Mouse (Mus musculus) adrenal gland, adult 8-10 months (tissue): Measurements from ENCODE around the gene Atp5g2. TPM values are rescaled to one million over a fixed set of nuclear protein-coding genes. Genes with fewer than 3 reads are reported as not detected.
A peak's percentile ranks its signal among the peaks of the same experiment; 100 is the strongest.
"Not testable (repeated sequence)": the region's sequence is repeated elsewhere in the genome, so short reads cannot be mapped to it uniquely, and the experiment has no call there.

Source experiments
- DNase-seq: peaks from one replicate; pipeline ENCODE4 v3.0.0; 2022
- total RNA-seq, 4 experiments: library from RNA; stranded (reverse); gene quantifications; 2 replicates each; pipeline ENCODE4 v1.2.4; 2022

Gene Atp5g2
- total RNA-seq, 4 experiments from 2014 or later: 6.2 to 23.7 (median 10.8) TPM

GRCm38 (mm10) chr15:102665494-102665893 lies 6.7 kb downstream of the Atp5g2 start:
- DNase-seq: peak; percentile 23

- no peak for DNase-seq
These were observed 8.3 kb downstream of the Atp5g2 start for GRCm38 (mm10) chr15:102663825-102664224.

- DNase-seq: not testable (repeated sequence)
These were observed 9.6 kb downstream of the Atp5g2 start for GRCm38 (mm10) chr15:102662601-102663000.

GRCm38 (mm10) chr15:102657926-102658381 lies 14.2 kb downstream of the Atp5g2 start:
- DNase-seq: no peak

- DNase-seq: no peak
These were observed 15.5 kb downstream of the Atp5g2 start for GRCm38 (mm10) chr15:102656658-102657057.

- not testable (repeated sequence) for DNase-seq
These were observed 20.1 kb downstream of the Atp5g2 start for GRCm38 (mm10) chr15:102651928-102652660.

- no peak for DNase-seq
These were observed 21.0 kb downstream of the Atp5g2 start for GRCm38 (mm10) chr15:102651107-102651506.

GRCm38 (mm10) chr15:102635817-102636216 lies 36.3 kb downstream of the Atp5g2 start:
- DNase-seq: no peak

GRCm38 (mm10) chr15:102634684-102635083 lies 37.5 kb downstream of the Atp5g2 start:
- DNase-seq: no peak

GRCm38 (mm10) chr15:102625687-102626055 lies 46.5 kb downstream of the Atp5g2 start:
- no peak for DNase-seq

GRCm38 (mm10) chr15:102624970-102625686 lies 47.0 kb downstream of the Atp5g2 start, which contains the start of the genes Gm28047 and Atf7:
TSS of gene Gm28047 (minus strand) at chr15:102625067.
TSS of gene Atf7 (minus strand) at chr15:102625464.
- DNase-seq: peak; percentile 99

- DNase-seq: no peak
These were observed 47.7 kb downstream of the Atp5g2 start for GRCm38 (mm10) chr15:102624291-102624969.

- no peak for DNase-seq
These were observed 49.0 kb downstream of the Atp5g2 start for GRCm38 (mm10) chr15:102623121-102623520.

- no peak for DNase-seq
These were observed 49.6 kb downstream of the Atp5g2 start for GRCm38 (mm10) chr15:102622536-102622935.

- DNase-seq: no peak
These were observed 51.4 kb downstream of the Atp5g2 start for GRCm38 (mm10) chr15:102620765-102621164.

- DNase-seq: no peak
These were observed 52.7 kb downstream of the Atp5g2 start for GRCm38 (mm10) chr15:102619486-102619885.

- no peak for DNase-seq
These were observed 54.5 kb downstream of the Atp5g2 start for GRCm38 (mm10) chr15:102617654-102618053.

GRCm38 (mm10) chr15:102616174-102616573 lies 56.0 kb downstream of the Atp5g2 start:
- no peak for DNase-seq

- no peak for DNase-seq
These were observed 57.9 kb downstream of the Atp5g2 start for GRCm38 (mm10) chr15:102614224-102614623.

GRCm38 (mm10) chr15:102612966-102613365 lies 59.2 kb downstream of the Atp5g2 start:
- no peak for DNase-seq
